Mouse (Mus musculus) naive thymus-derived CD4-positive, alpha-beta T cell, adult 2 months (primary cell): ENCODE measurements at regions not wholly inside any gene's neighbourhood (a gene's known extent, or its start where the extent isn't known, plus 50 kb on each side); places are given as distances from the start of the nearest gene placed in this dataset.

Experiments used
- DNase-seq: peaks from one replicate; pipeline ENCODE4 v3.0.0-alpha.2; 2011; ENCODE audit warnings: low read depth

GRCm38 (mm10) chr4:131590136-131590535 lies 248.0 kb downstream of the Ptpru start:
- no peak for DNase-seq

GRCm38 (mm10) chr4:131591456-131591855 lies 246.6 kb downstream of the Ptpru start:
- no peak for DNase-seq

- DNase-seq: no peak
These were observed 240.1 kb downstream of the Ptpru start for GRCm38 (mm10) chr4:131597996-131598395.

GRCm38 (mm10) chr4:131614434-131614833 lies 223.7 kb downstream of the Ptpru start:
- no peak for DNase-seq

- no peak for DNase-seq
These were observed 222.5 kb downstream of the Ptpru start for GRCm38 (mm10) chr4:131615587-131615986.

- no peak for DNase-seq
These were observed 200.0 kb downstream of the Ptpru start for GRCm38 (mm10) chr4:131638105-131638504.

GRCm38 (mm10) chr4:131656034-131656433 lies 182.1 kb downstream of the Ptpru start:
- DNase-seq: no peak

- no peak for DNase-seq
These were observed 180.2 kb downstream of the Ptpru start for GRCm38 (mm10) chr4:131657922-131658321.

- DNase-seq: no peak
These were observed 177.2 kb downstream of the Ptpru start for GRCm38 (mm10) chr4:131660931-131661330.

GRCm38 (mm10) chr4:131671784-131672515 lies 166.1 kb downstream of the Ptpru start:
- no peak for DNase-seq

GRCm38 (mm10) chr4:131677966-131678365 lies 160.1 kb downstream of the Ptpru start:
- DNase-seq: no peak

GRCm38 (mm10) chr4:131683176-131683575 lies 154.9 kb downstream of the Ptpru start:
- no peak for DNase-seq

- no peak for DNase-seq
These were observed 152.5 kb downstream of the Ptpru start for GRCm38 (mm10) chr4:131685544-131685943.

GRCm38 (mm10) chr4:131694232-131694631 lies 143.9 kb downstream of the Ptpru start:
- peak; percentile 53 for DNase-seq

- DNase-seq: peak; percentile 41
These were observed 141.9 kb downstream of the Ptpru start for GRCm38 (mm10) chr4:131695941-131696912.
